Mouse (Mus musculus) left cerebral cortex, adult 8-10 months (tissue): ENCODE measurements around the gene Esrrb. TPM values are rescaled to one million over a fixed set of nuclear protein-coding genes. Genes with fewer than 3 reads are reported as not detected.

Experiments
- DNase-seq, 2 experiments: peaks; one replicate each; pipeline ENCODE4 v3.0.0; 2022; ENCODE audit warnings: low spot score in 2 of 2
- total RNA-seq, 4 experiments: library from RNA; stranded (reverse); gene quantifications; 2 replicates each; pipeline ENCODE4 v1.2.4; 2022

Gene Esrrb
- total RNA-seq, 4 experiments from 2014 or later: 1.6 to 2.3 (median 1.8) TPM

- DNase-seq: peak in 1 of 2 experiments; percentile 35
These were observed 205.1 kb downstream of the Esrrb start for GRCm38 (mm10) chr12:86565996-86566395.

Other genes with a start within 250 kb of the Esrrb start
- 10 to 100 TPM; 34.1 to 37.5 (median 36.1) TPM for gene Gpatch2l, start 119.3 kb upstream of the Esrrb start, total RNA-seq